Mouse (Mus musculus) cerebellum, adult 2 months (tissue): ENCODE results near the gene Rab11fip2. TPM values are rescaled to one million over a fixed set of nuclear protein-coding genes. Genes with fewer than 3 reads are reported as not detected.

Experiments used
- DNase-seq, 2 experiments: peaks; one replicate each; pipeline ENCODE4 v3.0.0; 2021
- H3K27ac ChIP-seq: fragments of 200-500 bp; 2 replicates; pipeline ENCODE4 v1.5.1; 2012; ENCODE audit warnings: low read length, control low read depth, inconsistent platforms; ENCODE audit not compliant: insufficient read depth
- H3K27me3 ChIP-seq: fragments of 200-500 bp; 2 replicates; pipeline ENCODE4 v1.6.1; 2012; ENCODE audit warnings: inconsistent platforms, mild to moderate bottlenecking, low read length, moderate library complexity; ENCODE audit not compliant: control insufficient read depth, insufficient read depth
- H3K4me1 ChIP-seq: fragments of 200-500 bp; 2 replicates; pipeline ENCODE4 v1.6.1; 2011; ENCODE audit warnings: low read length; ENCODE audit not compliant: control insufficient read depth, insufficient read depth
- H3K4me3 ChIP-seq: fragments of 200-500 bp; replicated peaks from 2 replicates; pipeline ENCODE3; 2011; ENCODE audit warnings: mild to moderate bottlenecking, low read depth, low read length, control low read depth; ENCODE audit not compliant: insufficient read depth
- CTCF ChIP-seq: fragments of 200-500 bp; IDR thresholded peaks from 2 replicates; pipeline ENCODE4 v1.5.1; 2011; ENCODE audit warnings: low read depth, mild to moderate bottlenecking, control low read depth, low read length, moderate library complexity, borderline replicate concordance; ENCODE audit not compliant: insufficient read depth
- POLR2A ChIP-seq: fragments of 200-500 bp; IDR thresholded peaks from 2 replicates; pipeline ENCODE4 v1.6.1; 2011; ENCODE audit warnings: low read length, control low read depth, borderline replicate concordance; ENCODE audit not compliant: insufficient read depth
- WGBS: fragments of 180-500 bp; shearing (Covaris S2); methylation state at CpG from one replicate; pipeline ENCODE4 v1.1.7; 2018; 5-methylcytosine and 5-hydroxymethylcytosine counted together
- polyA plus RNA-seq: library from polyadenylated mRNA; depleted of rRNA; stranded (reverse); fragments of >200 nt; gene quantifications from 2 replicates; pipeline ENCODE4 v1.2.3, GENCODE M21; 2012; rRNA removed

The Rab11fip2 gene
- 19.9 and 21.5 TPM in 2 replicates for polyA plus RNA-seq

GRCm38 (mm10) chr19:59943322-59943871, at the start of gene Rab11fip2:
TSS of gene Rab11fip2 (minus strand) at chr19:59943654.
- DNase-seq: peak; percentile 88 to 92
- TF ChIP-seq POLR2A (peak; percentile 44; the same call in 1 of the 2 replicates), CTCF (no peak)
- under 1% methylated on average over 71 of the region's 72 CpGs for WGBS
- no peaks in the 10 kb centered on the region for H3K27me3 ChIP-seq
- peak within 1 kb of the TSS; percentile 63 for H3K27ac ChIP-seq
- H3K4me1 ChIP-seq: peaks cover 3% of the 10 kb centered on the region
- H3K4me3 ChIP-seq: peak within 1 kb of the TSS; percentile 68

GRCm38 (mm10) chr19:59981588-59981987, 38.1 kb upstream of the Rab11fip2 start:
- no peaks in the 10 kb centered on the region; the same call in 1 of the 2 replicates for H3K27me3 ChIP-seq
- WGBS: 91% methylated on average over 1 of the region's 1 CpGs
- no peaks in the 10 kb centered on the region for H3K4me1 ChIP-seq
- H3K4me3 ChIP-seq: no peak overlapping the region
- no peak for TF ChIP-seq CTCF
- TF ChIP-seq POLR2A: no peak
- no peak for DNase-seq
- no peak overlapping the region for H3K27ac ChIP-seq

- TF ChIP-seq POLR2A (no peak), CTCF (no peak)
- Histone ChIP-seq H3K27me3 (no peaks in the 10 kb centered on the region), H3K27ac (no peak overlapping the region), H3K4me1 (no peaks in the 10 kb centered on the region), H3K4me3 (no peak overlapping the region)
- DNase-seq: no peak
- whole genome bisulfite sequencing: 85% methylated on average over 3 of the region's 3 CpGs
These were observed 11.5 kb upstream of the Rab11fip2 start for GRCm38 (mm10) chr19:59954936-59955335.

GRCm38 (mm10) chr19:59949731-59950130, 6.3 kb upstream of the Rab11fip2 start:
- Histone ChIP-seq H3K4me3 (no peak overlapping the region), H3K4me1 (no peaks in the 10 kb centered on the region), H3K27me3 (no peaks in the 10 kb centered on the region), H3K27ac (no peak overlapping the region)
- WGBS: 94% methylated on average over 5 of the region's 5 CpGs
- TF ChIP-seq POLR2A: no peak
- no peak for TF ChIP-seq CTCF
- no peak for DNase-seq

GRCm38 (mm10) chr19:59942716-59943321, 635 bp downstream of the Rab11fip2 start:
- Histone ChIP-seq H3K4me3 (peak overlapping the region; percentile 68), H3K4me1 (peaks cover 3% of the 10 kb centered on the region), H3K27ac (peak overlapping the region; percentile 63), H3K27me3 (no peaks in the 10 kb centered on the region)
- TF ChIP-seq POLR2A: no peak
- no peak for DNase-seq
- WGBS: under 1% methylated on average over 26 of the region's 27 CpGs

- WGBS: 64% methylated on average over 5 of the region's 5 CpGs
- no peak overlapping the region for H3K27ac ChIP-seq
- no peaks in the 10 kb centered on the region for H3K27me3 ChIP-seq
- TF ChIP-seq POLR2A: no peak
- H3K4me3 ChIP-seq: no peak overlapping the region
- H3K4me1 ChIP-seq: peaks cover 3% of the 10 kb centered on the region
- DNase-seq: no peak
These were observed 3.7 kb downstream of the Rab11fip2 start for GRCm38 (mm10) chr19:59939711-59940110.

GRCm38 (mm10) chr19:59932085-59932484, 11.4 kb downstream of the Rab11fip2 start:
- DNase-seq: peak; percentile 24 to 64
- Histone ChIP-seq H3K27ac (no peak overlapping the region; the same call in none of the 2 replicates), H3K4me3 (peak overlapping the region; percentile 53), H3K4me1 (peaks cover 4% of the 10 kb centered on the region; the same call in 1 of the 2 replicates), H3K27me3 (no peaks in the 10 kb centered on the region)
- 30% methylated on average over 10 of the region's 10 CpGs for WGBS
- TF ChIP-seq POLR2A: no peak

GRCm38 (mm10) chr19:59928672-59929071, 14.8 kb downstream of the Rab11fip2 start:
- Histone ChIP-seq H3K4me1 (peaks cover 4% of the 10 kb centered on the region; the same call in 1 of the 2 replicates), H3K27ac (no peak overlapping the region), H3K4me3 (no peak overlapping the region), H3K27me3 (no peaks in the 10 kb centered on the region)
- TF ChIP-seq POLR2A (no peak), CTCF (no peak)
- 74% methylated on average over 4 of the region's 4 CpGs for WGBS
- DNase-seq: no peak
